Mouse (Mus musculus): ENCODE measurements around the gene Catspere2.

DNA sequence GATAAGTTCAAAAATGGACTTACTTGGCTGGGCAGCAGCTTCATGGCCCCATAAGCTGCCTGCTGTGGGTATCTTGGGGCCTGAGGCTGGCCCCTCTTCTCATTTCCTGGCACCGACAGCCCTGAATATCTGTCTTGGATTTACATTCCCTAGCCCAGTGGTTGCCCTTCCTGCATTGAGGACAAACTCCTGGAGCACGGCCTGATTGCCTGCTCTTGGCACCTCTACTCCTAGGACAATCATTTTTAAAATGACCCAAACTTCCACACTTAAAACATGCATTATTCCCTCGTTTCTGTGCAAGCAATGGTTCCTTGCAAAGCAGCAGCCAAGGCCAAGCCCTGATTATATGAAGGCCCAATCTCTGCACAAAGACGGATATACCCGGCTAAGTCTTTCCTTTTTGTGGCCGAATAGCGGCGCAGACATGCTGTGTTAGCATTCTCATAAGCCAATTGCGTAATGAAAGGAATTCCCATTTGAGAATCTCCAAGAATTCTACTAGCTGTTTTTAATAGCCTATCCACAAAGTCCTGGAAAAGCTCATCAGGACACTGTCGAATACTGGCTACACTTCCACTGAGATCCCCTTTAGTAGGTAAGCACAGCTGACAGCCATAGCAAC lies 222.6 kb downstream of the Catspere2 start:
- no peak for TF ChIP-seq CTCF (IDR thresholded peaks at IDR 0.05; ENCODE audit: low read depth, low read length)
- TF ChIP-seq POLR2AphosphoS5 (IDR thresholded peaks at IDR 0.05; ENCODE audit: insufficient replicate concordance, low read depth, low read length): no peak

Measured in G1E (cell line).